Mouse (Mus musculus) limb, embryonic 10.5 days (tissue): ENCODE measurements around the gene Inf2. TPM values are rescaled to one million over a fixed set of nuclear protein-coding genes. Genes with fewer than 3 reads are reported as not detected.

Source experiments
- DNase-seq: peaks from one replicate; pipeline ENCODE4 v3.0.0-alpha.2; 2017; ENCODE audit warnings: low spot score
- H3K27ac ChIP-seq: fragments of 300-500 bp; sonication (generic); 2 replicates; pipeline ENCODE4 v1.5.1; 2016; ENCODE audit warnings: mild to moderate bottlenecking
- H3K27me3 ChIP-seq: fragments of 300-500 bp; sonication (generic); 2 replicates; pipeline ENCODE4 v1.6.1; 2016; ENCODE audit warnings: low read depth, mild to moderate bottlenecking; ENCODE audit not compliant: poor library complexity, severe bottlenecking
- H3K36me3 ChIP-seq: fragments of 300-500 bp; sonication (generic); 2 replicates; pipeline ENCODE4 v1.6.1; 2016; ENCODE audit warnings: mild to moderate bottlenecking, moderate library complexity
- H3K4me1 ChIP-seq: fragments of 300-500 bp; sonication (generic); 2 replicates; pipeline ENCODE4 v1.6.1; 2016
- H3K4me3 ChIP-seq: fragments of 300-500 bp; sonication (generic); 2 replicates; pipeline ENCODE4 v1.5.1; 2016; ENCODE audit warnings: mild to moderate bottlenecking, moderate library complexity
- H3K9me3 ChIP-seq: fragments of 300-500 bp; sonication (generic); replicated peaks from 2 replicates; pipeline ENCODE4 v1.6.1; 2016; ENCODE audit warnings: mild to moderate bottlenecking
- WGBS: fragments of 180-500 bp; shearing (Covaris S2); methylation state at CpG from one replicate; pipeline ENCODE4 v1.1.7; 2016; 5-methylcytosine and 5-hydroxymethylcytosine counted together
- polyA plus RNA-seq: library from polyadenylated mRNA; unstranded; fragments of >200 nt; fragmentation: Nextera tagmentation; extraction: Ambion mirVana; gene quantifications from 2 replicates; pipeline ENCODE4 v1.2.1, GENCODE M21; 2016

Gene Inf2
- polyA plus RNA-seq, 1 experiment from 2014 or later: 1.6 TPM

DNA sequence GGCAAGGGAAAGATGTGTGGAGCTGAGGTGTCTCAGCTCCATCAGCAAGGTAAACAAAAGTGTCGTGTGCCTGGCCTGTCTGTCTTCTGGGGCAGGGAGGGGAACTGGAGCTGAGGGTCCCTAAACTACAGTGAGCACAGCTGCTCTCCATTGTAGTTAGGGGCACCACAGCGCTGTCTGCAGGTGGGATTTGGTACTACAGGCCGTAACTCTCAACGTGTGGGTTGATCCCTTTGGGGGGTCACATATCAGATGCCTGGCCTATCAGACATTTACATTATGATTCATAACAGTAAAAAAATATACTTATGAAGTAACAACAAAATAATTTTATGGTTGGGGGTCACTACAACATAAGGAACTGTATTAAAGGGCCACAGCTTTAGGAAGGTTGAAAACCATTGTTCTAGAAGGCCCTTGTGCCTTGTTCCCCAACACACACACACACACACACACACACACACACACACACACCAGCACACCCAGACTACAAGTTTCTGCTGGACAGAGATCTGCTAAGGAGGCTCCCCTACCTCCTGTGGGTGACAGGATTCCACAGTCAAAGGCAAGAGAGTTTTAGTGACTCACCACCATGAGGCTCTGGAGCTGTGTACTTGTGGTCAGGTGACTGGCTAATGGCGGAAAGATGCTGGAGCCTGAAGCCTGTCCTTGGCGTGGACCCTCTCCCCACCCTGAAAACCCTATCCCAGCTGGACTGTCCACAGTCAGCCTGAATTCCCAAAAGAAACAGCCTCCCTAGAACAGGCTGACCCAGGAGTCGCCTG is 38.7 kb downstream of the Inf2 start:
- Histone ChIP-seq H3K27ac (no peak overlapping the region; the same call in 1 of the 2 replicates), H3K9me3 (no peaks in the 10 kb centered on the region), H3K4me1 (peaks cover 47% of the 10 kb centered on the region), H3K36me3 (no peaks in the 10 kb centered on the region), H3K4me3 (no peak overlapping the region), H3K27me3 (peaks cover 4% of the 10 kb centered on the region)
- DNase-seq: no peak
- WGBS: 58% methylated on average over 7 of the region's 7 CpGs

DNA sequence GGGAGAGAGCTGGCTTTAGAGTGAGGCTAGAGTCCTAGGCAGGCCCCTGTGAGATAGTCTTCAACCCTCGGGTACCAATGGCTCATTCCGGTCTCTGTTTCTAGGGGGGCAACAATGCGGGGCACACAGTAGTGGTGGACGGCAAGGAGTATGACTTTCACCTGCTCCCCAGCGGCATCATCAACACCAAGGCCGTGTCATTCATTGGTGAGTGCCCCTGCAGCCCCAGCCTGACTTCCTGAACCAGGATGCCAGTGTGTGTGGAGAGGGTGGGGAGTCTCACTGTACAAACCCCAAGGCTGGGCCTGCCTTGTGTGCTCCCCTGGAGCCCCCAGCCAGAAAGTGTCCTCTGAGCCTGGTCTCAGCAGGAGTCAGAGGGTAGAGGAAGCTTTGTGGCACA is 39.6 kb downstream of the Inf2 start:
- H3K9me3 ChIP-seq: no peaks in the 10 kb centered on the region
- WGBS: 89% methylated on average over 6 of the region's 6 CpGs
- no peaks in the 10 kb centered on the region for H3K36me3 ChIP-seq
- H3K4me1 ChIP-seq: peaks cover 46% of the 10 kb centered on the region
- no peak for DNase-seq
- H3K4me3 ChIP-seq: no peak overlapping the region
- H3K27me3 ChIP-seq: no peaks in the 10 kb centered on the region
- peak overlapping the region; percentile 59; the same call in 1 of the 2 replicates for H3K27ac ChIP-seq

GRCm38 (mm10) chr12:112628928-112629721 is 40.5 kb downstream of the Inf2 start:
- H3K9me3 ChIP-seq: no peaks in the 10 kb centered on the region
- 39% methylated on average over 19 of the region's 19 CpGs for WGBS
- DNase-seq: peak; percentile 79
- peak overlapping the region; percentile 59; the same call in 1 of the 2 replicates for H3K27ac ChIP-seq
- no peaks in the 10 kb centered on the region for H3K27me3 ChIP-seq
- peak overlapping the region; percentile 38 for H3K4me3 ChIP-seq
- no peaks in the 10 kb centered on the region for H3K36me3 ChIP-seq
- H3K4me1 ChIP-seq: peaks cover 41% of the 10 kb centered on the region

DNA sequence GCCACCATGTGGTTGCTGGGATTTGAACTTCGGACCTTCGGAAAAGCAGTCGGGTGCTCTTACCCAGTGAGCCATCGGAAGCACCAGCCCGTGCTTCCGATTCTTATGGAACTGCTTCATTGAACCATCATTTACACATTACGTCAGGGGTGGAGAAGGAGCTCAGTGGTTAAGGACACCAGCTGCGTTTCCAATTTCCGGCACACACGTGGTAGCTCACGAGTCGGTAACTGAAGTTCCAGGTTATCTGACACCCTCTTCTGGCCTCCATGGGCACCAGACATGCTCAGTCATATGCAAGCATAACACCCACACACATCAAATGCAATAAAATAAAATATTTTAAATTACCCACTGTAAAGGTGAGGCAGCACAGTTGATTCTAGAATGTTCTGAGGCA is 41.4 kb downstream of the Inf2 start:
- no peaks in the 10 kb centered on the region for H3K9me3 ChIP-seq
- no peaks in the 10 kb centered on the region for H3K27me3 ChIP-seq
- WGBS: 92% methylated on average over 12 of the region's 12 CpGs
- H3K4me3 ChIP-seq: no peak overlapping the region
- no peaks in the 10 kb centered on the region for H3K36me3 ChIP-seq
- DNase-seq: no peak
- no peak overlapping the region for H3K27ac ChIP-seq
- peaks cover 39% of the 10 kb centered on the region for H3K4me1 ChIP-seq

- no peak overlapping the region for H3K4me3 ChIP-seq
- H3K27me3 ChIP-seq: no peaks in the 10 kb centered on the region
- H3K9me3 ChIP-seq: no peaks in the 10 kb centered on the region
- H3K4me1 ChIP-seq: peaks cover 39% of the 10 kb centered on the region
- no peaks in the 10 kb centered on the region for H3K36me3 ChIP-seq
- 92% methylated on average over 5 of the region's 5 CpGs for WGBS
- H3K27ac ChIP-seq: no peak overlapping the region
- no peak for DNase-seq
These were observed 42.2 kb downstream of the Inf2 start for GRCm38 (mm10) chr12:112630796-112631195.

DNA sequence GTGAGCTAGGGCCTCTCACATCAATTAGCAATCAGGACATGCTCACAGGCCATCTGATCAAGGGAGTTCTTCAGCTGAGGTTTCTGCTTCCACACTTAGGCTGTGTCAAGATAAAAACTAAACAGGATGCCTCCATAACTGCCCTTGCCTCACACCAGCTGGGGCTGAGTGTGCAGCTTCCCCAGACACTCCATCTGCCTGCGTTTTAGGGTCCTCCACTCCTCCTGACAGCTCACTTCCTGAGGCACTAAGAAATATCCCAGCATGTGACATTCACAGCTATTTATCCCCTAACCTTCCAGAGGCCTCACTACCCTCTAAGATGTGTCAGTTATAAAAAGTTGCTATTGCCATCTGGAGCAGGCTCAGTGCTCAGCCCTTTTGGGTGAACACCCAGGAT is 42.9 kb downstream of the Inf2 start:
- no peak overlapping the region for H3K27ac ChIP-seq
- H3K36me3 ChIP-seq: no peaks in the 10 kb centered on the region
- H3K27me3 ChIP-seq: no peaks in the 10 kb centered on the region
- 39% methylated on average over 1 of the region's 1 CpGs for WGBS
- H3K4me1 ChIP-seq: peaks cover 35% of the 10 kb centered on the region
- no peak overlapping the region for H3K4me3 ChIP-seq
- H3K9me3 ChIP-seq: no peaks in the 10 kb centered on the region
- DNase-seq: no peak

DNA sequence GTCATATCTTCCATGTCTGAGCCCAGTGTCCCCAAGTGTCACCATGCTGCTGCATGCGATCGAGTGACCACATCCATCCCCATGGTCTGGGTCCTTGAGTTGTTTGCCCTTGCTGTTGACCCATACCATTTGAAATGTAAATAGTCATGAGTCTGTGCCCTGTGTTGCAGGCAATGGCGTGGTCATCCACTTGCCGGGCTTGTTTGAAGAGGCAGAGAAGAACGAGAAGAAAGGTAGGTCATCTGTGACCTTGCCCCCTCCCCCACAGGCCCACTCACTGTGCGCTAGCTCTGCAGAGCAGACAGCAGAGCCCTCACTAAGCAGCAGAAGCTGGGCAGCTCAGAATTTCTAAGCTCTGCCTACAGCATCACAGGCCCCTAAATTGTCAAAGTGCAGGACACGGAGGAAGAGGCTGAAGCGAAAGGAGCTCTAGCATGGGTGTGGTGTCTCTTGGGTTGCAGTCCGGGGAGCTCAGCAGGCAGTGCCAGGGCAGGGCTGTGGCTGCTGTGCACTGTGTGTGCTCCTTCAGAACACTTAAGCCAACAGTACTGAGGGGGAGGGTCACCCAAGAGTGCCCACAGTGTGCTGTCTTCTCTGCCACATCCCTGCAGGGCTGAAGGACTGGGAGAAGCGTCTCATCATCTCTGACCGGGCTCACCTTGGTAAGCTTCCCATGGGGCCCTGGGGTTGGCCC is 43.6 kb downstream of the Inf2 start:
- Histone ChIP-seq H3K4me3 (no peak overlapping the region), H3K4me1 (peaks cover 34% of the 10 kb centered on the region), H3K36me3 (no peaks in the 10 kb centered on the region), H3K27ac (no peak overlapping the region), H3K27me3 (no peaks in the 10 kb centered on the region), H3K9me3 (no peaks in the 10 kb centered on the region)
- WGBS: 78% methylated on average over 11 of the region's 11 CpGs
- DNase-seq: no peak

GRCm38 (mm10) chr12:112632907-112633306 is 44.3 kb downstream of the Inf2 start:
- H3K9me3 ChIP-seq: no peaks in the 10 kb centered on the region
- H3K27me3 ChIP-seq: no peaks in the 10 kb centered on the region
- H3K36me3 ChIP-seq: no peaks in the 10 kb centered on the region
- DNase-seq: no peak
- H3K27ac ChIP-seq: no peak overlapping the region
- peaks cover 34% of the 10 kb centered on the region for H3K4me1 ChIP-seq
- no peak overlapping the region for H3K4me3 ChIP-seq
- WGBS: 87% methylated on average over 5 of the region's 5 CpGs

GRCm38 (mm10) chr12:112633686-112634085 is 45.1 kb downstream of the Inf2 start:
- no peak for DNase-seq
- no peak overlapping the region for H3K27ac ChIP-seq
- H3K9me3 ChIP-seq: no peaks in the 10 kb centered on the region
- no peaks in the 10 kb centered on the region for H3K36me3 ChIP-seq
- no peaks in the 10 kb centered on the region for H3K27me3 ChIP-seq
- WGBS: 81% methylated on average over 9 of the region's 9 CpGs
- peaks cover 27% of the 10 kb centered on the region for H3K4me1 ChIP-seq
- no peak overlapping the region for H3K4me3 ChIP-seq

- Histone ChIP-seq H3K36me3 (no peaks in the 10 kb centered on the region), H3K4me3 (no peak overlapping the region), H3K27me3 (no peaks in the 10 kb centered on the region), H3K4me1 (no peaks in the 10 kb centered on the region; the same call in 1 of the 2 replicates), H3K27ac (no peak overlapping the region), H3K9me3 (no peaks in the 10 kb centered on the region)
- no peak for DNase-seq
- 79% methylated on average over 10 of the region's 10 CpGs for WGBS
These were observed 50.9 kb downstream of the Inf2 start for GRCm38 (mm10) chr12:112639526-112639925.

DNA sequence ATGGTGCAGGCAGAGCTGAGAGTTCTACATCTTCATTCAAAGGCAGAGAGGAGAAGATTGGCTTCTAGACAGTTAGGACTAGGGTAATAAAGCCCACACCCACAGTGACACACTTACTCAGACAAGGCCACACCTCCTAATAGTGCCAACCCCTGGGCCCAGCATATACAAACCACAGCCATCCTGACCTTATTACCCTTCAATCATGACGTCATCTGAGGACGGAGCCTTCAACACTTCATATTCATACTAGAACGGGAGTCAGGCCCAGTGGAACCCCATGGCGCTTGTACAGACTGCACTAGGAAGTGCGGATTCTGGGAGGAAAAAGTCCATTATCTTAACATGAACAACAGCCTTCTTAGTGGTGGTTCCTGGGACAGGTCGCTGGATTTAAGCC is 54.5 kb downstream of the Inf2 start:
- H3K4me1 ChIP-seq: peaks cover 17% of the 10 kb centered on the region
- 94% methylated on average over 6 of the region's 6 CpGs for WGBS
- DNase-seq: no peak
- H3K27me3 ChIP-seq: no peaks in the 10 kb centered on the region
- H3K9me3 ChIP-seq: no peaks in the 10 kb centered on the region
- H3K4me3 ChIP-seq: no peak overlapping the region
- no peak overlapping the region for H3K27ac ChIP-seq
- peaks cover 20% of the 10 kb centered on the region for H3K36me3 ChIP-seq

DNA sequence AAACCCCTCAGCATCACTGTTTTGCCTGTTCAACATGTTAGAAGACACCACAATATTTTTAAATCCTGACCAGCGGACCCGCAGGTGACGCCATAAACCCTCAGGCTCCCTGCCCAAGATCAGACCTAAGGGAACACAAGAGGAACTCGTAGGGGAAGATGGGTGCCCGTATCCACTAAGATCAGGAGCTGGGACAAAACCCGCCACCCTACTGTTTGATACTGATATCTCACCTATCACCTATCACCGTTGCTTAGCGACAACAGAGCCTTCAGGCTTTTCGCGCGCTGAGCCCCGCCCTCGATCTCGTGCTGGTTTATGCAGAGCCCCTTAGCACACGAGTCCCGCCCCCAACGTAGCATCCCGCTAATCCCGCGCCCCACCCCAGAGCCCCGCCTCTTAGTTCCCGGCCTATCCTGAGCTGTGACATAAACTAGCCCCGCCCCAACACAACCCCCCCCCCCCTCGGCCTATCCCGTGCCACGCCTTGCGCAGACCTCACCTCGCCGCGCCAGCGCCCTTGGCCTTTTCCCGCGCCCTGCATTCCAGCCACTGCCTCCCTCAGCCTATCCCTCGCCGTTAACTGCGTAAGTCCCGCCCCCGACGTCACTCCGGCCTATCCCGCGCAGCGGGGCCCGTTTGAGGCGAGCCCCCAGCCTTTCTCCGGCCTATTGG is 55.7 kb downstream of the Inf2 start, which contains the start of gene Siva1:
TSS of gene Siva1 (plus strand) at position 500 of the 675 bp plus-strand sequence.
- Histone ChIP-seq H3K27me3 (no peaks in the 10 kb centered on the region), H3K27ac (peak within 1 kb of the TSS; percentile 88), H3K36me3 (peaks cover 32% of the 10 kb centered on the region), H3K4me1 (peaks cover 17% of the 10 kb centered on the region), H3K9me3 (no peaks in the 10 kb centered on the region), H3K4me3 (peak within 1 kb of the TSS; percentile 90)
- peak; percentile 98 for DNase-seq
- WGBS: 2% methylated on average over 46 of the region's 46 CpGs
